Mouse (Mus musculus) cerebellum, adult 2 months (tissue): ENCODE measurements around the gene Anks3.

Experiments used
- CTCF ChIP-seq: fragments of 200-500 bp; IDR thresholded peaks from 2 replicates; pipeline ENCODE4 v1.5.1; 2011; ENCODE audit warnings: low read depth, mild to moderate bottlenecking, control low read depth, low read length, moderate library complexity, borderline replicate concordance; ENCODE audit not compliant: insufficient read depth
- POLR2A ChIP-seq: fragments of 200-500 bp; IDR thresholded peaks from 2 replicates; pipeline ENCODE4 v1.6.1; 2011; ENCODE audit warnings: low read length, control low read depth, borderline replicate concordance; ENCODE audit not compliant: insufficient read depth

GRCm38 (mm10) chr16:4957446-4957845 is 6.6 kb downstream of the Anks3 start:
- TF ChIP-seq CTCF (no peak), POLR2A (0 out of 2 replicates have a peak, but pooled peaks have one; percentile 13)
